Mouse (Mus musculus): Measurements from ENCODE around the gene Pcsk1n.
"Not testable (repeated sequence)": the region's sequence is repeated elsewhere in the genome, so short reads cannot be mapped to it uniquely, and the experiment has no call there.

Gene Pcsk1n

DNA sequence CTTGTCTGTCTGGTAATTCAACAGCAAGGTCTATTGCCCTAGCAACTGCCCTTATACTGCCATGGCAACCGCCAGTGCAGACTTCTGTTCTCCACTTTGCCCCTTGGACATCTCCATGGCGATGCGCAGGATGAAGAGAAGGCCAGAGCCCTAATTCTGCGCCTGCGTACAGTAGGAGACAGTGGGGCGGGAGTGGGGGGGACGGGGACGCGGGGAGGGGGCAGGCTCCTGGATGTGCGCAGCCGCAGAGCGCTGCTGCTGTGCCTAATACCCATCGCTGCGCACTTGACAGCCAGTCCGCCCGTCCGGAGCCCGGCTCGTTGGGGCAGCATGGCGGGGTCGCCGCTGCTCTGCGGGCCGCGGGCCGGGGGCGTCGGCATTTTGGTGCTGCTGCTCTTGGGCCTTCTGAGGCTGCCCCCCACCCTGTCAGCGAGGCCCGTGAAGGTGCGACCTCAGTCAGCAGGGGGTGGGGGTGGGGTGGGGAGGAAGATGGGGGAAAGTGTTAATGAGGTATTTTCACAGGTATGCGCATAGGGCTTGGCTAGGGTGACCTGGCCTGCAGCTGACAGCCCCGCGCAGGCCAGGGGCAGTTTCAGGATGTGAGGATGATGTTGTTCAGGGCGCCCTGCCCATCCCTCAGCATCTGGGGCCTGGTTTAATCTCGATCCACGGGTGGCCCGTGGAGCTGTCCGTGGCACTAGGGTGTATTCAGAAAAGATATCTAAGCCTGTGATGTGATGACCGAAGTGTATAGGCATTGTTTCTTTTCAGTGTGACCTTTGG lies at the start of gene Pcsk1n:
Gene Pcsk1n (plus strand): TSS at position 222 of the 783 bp plus-strand sequence.
- DNase-seq (ENCODE audit: low read depth, low spot score): peak; percentile 74

GRCm38 (mm10) chrX:7869826-7870225 lies 49.8 kb upstream of the Pcsk1n start:
- DNase-seq (ENCODE audit: low read depth, low spot score): peak; percentile 63

GRCm38 (mm10) chrX:7878007-7878419 lies 41.6 kb upstream of the Pcsk1n start, which contains the start of gene Pim2:
Gene Pim2, plus strand, starts transcription at chrX:7878262.
- peak; percentile 93 for DNase-seq (ENCODE audit: low read depth, low spot score)

- DNase-seq (ENCODE audit: low read depth, low spot score): no peak
These were observed 41.1 kb upstream of the Pcsk1n start for GRCm38 (mm10) chrX:7878495-7878894.

DNA sequence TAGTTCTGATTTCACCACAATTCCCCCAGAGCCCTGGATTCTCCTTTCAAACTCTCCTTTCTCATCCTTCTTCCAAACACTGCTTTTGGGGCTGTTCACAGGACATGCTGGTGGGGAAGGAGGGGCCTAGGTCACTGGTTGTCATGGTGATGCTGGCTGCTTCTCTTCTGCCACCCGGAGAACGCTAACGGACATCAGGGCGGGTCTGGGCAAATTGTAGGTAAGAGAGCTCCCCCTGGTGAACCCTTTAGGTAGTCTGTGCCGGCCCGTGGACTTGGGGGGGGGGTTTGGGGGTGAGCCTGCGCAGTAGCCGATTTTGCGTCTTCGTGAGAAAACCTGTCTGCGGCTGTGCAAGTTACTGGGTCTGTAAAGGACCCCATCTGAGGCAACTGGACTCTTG lies 39.8 kb upstream of the Pcsk1n start:
- DNase-seq (ENCODE audit: low read depth, low spot score): peak; percentile 90

DNA sequence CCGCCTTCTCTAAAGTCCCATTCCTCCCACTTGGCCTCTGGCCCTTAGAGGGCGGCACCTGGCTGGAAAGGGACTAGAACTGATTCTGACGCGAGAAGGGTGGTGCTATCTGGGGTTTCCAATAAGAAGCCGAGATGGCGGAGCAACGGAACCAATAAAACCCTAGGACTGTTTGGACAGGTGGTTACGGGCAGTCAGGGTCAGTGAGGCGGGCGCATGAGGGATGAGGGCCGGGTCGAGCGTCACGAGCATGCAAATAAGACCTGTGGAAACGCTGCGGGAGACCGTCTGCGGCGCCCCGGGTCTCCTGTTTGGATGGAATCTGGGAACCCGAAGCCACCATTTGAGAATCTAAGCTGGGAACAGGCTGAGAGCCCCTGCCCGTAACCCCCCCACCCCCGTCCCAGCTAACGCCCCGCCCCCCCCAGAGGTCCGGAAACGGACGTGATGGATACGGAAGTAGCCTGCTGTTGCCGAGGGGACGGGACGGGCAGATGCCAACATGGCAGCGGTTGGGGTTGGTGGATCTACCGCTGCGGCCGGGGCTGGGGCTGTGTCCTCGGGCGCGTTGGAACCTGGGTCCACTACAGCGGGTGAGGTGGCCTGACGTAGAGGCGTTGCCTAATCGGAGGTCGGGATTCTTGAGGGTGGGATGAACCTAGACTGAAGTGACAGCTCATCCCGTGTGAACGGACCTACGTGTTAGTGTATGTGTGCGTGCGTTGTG lies 35.6 kb upstream of the Pcsk1n start, which contains the start of gene Slc35a2:
Gene Slc35a2 (plus strand): TSS at position 188 of the 727 bp plus-strand sequence.
- peak; percentile 86 for DNase-seq (ENCODE audit: low read depth, low spot score)

- no peak for DNase-seq (ENCODE audit: low read depth, low spot score)
These were observed 21.4 kb upstream of the Pcsk1n start for GRCm38 (mm10) chrX:7898211-7898610.

GRCm38 (mm10) chrX:7898880-7899874 lies 20.4 kb upstream of the Pcsk1n start, which contains the start of the genes Pqbp1 and Timm17b:
Gene Pqbp1, minus strand, starts transcription at chrX:7899269.
Gene Timm17b, plus strand, starts transcription at chrX:7899357.
- peak; percentile 93 for DNase-seq (ENCODE audit: low read depth, low spot score)

DNA sequence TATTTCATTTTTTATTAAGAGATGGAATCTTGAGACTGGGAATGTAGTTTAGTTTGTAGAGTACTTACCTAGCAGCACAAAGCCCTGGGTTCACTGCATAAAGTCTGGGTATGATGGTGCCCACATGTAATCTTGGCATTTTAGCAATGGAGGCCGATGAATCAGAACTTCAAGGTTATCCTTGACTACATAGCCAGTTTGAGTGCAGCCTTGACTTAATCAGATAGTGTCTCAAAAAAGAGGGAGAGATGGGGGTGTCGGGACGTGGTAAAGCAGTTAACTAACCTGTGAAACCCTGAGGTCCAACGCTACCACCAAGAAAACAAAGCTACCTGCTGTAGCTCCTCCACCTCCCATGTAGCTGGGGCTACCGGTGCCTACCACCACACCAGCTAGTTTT lies 15.2 kb upstream of the Pcsk1n start:
- no peak for DNase-seq (ENCODE audit: low read depth, low spot score)

- no peak for DNase-seq (ENCODE audit: low read depth, low spot score)
These were observed 11.9 kb upstream of the Pcsk1n start, which contains the start of gene Gm10491 for GRCm38 (mm10) chrX:7907735-7908134. Gene Gm10491, minus strand, starts transcription at chrX:7907835.

DNA sequence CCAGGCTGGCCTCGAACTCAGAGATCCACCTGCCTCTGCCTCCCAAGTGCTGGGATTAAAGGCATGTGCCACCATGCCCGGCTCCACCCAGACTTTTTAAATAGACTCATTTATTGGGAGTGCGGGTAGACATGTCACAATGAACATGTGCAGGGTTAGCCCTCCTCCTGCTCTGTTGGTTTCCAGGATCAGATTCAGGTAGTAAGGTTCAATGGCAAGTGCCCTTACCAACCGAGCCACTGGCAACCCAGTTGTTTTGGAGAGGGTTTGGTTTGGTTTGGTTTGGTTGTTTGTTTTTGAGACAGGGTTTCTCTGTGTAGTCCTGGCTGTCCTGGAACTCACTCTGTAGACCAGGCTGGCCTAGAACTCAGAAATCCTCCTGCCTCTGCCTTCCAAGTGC lies 10.4 kb upstream of the Pcsk1n start, which contains the start of gene Gm10490:
Gene Gm10490 (plus strand): TSS at position 301 of the 400 bp plus-strand sequence.
- not testable (repeated sequence) for DNase-seq (ENCODE audit: low read depth, low spot score)

DNA sequence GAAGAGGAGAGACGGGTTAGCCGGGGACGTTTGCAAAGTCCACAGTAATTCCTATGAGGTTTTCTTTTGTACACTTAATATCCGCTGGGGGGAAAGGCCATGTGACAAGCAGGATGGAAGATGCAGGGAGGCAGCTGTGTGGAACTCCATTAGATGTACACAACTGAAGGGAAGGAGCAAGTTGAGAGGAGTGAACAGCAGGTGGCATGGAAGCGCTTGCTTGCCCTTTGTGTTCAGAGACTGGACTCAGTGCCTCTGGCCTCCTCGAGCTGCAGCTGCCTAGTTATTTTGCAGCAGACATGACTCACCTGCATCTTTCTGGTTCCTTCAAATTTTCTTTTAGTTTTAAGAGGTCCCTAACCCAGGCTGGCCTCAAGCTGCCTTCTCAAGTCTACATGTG lies 9.1 kb upstream of the Pcsk1n start:
- DNase-seq (ENCODE audit: low read depth, low spot score): peak; percentile 25

GRCm38 (mm10) chrX:7915669-7916068 lies 4.0 kb upstream of the Pcsk1n start:
- DNase-seq (ENCODE audit: low read depth, low spot score): not testable (repeated sequence)

DNA sequence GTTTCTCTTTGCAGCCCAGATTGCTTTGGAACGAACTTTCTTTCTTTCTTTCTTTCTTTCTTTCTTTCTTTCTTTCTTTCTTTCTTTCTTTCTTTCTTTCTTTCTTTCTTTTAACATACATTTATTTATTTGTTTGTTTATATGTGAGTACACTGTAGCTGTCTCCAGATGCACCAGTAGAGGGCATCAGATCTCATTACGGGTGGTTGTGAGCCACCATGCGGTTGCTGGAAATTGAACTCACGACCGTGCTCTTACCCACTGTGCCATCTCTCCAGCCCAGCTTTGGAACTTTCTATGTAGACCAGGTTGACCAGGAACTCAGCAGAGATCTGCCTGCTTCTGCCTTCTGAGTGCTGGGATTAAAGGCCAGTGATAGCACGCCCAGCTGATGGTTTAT lies 1.7 kb upstream of the Pcsk1n start:
- peak; percentile 22 for DNase-seq (ENCODE audit: low read depth, low spot score)

DNA sequence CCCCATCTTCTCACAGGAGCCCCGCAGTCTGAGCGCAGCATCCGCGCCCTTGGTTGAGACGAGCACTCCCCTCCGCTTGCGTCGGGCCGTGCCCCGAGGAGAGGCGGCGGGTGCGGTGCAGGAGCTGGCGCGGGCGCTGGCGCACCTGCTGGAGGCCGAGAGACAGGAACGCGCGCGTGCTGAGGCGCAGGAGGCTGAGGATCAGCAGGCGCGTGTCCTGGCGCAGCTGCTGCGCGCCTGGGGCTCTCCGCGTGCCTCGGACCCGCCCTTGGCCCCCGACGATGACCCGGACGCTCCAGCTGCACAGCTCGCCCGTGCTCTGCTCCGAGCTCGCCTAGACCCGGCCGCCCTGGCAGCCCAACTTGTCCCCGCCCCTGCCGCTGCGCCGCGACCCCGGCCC lies 2.4 kb downstream of the Pcsk1n start:
- DNase-seq (ENCODE audit: low read depth, low spot score): peak; percentile 30

DNA sequence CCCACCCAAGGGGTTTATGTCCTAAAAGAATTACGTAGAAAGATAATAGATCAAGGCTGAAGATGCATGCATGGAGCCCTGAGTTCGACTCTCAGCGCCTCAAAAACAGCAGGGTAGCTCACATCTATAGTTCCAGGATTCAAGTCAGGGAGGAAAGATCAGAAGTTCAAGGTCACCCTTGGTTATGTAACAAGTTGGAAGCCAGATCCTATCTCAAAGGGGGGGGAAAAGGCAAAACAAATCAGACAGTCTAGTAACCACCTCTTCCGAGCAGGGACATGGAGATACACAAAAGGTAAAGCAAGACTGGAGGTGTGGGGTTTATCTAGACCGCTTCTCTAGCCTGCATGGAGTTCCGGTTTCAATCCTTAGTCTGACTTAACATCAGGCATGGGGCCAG lies 6.6 kb downstream of the Pcsk1n start:
- DNase-seq (ENCODE audit: low read depth, low spot score): peak; percentile 87

GRCm38 (mm10) chrX:7927116-7927515 lies 7.5 kb downstream of the Pcsk1n start:
- peak; percentile 88 for DNase-seq (ENCODE audit: low read depth, low spot score)

DNA sequence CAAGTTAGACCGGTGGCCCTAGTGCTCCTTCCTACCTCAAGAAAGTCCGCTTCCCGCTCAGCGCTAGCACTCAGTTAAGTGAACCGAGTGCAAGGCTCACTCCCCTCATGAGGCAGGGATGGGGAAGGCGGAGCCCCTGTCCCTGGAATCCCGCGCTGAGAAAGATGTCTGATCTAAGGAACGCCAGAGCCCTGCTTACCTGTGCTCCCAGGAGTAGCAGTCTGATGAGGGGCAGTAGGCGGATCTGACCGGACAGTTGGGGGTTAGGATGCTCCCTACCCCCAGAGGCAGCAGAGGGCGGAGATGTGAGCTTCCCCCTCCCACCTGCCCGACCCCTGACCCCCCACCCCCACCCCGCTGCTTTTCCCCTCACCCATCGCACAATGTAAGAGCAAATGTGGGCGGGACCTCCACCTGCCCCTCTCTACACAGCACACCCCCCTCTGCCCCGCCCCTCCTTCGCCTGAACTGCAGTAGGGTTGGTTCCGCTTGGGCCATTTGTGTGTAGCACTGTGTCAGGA lies 8.7 kb downstream of the Pcsk1n start, which contains the start of gene Eras:
Gene Eras (minus strand): TSS at position 338 of the 521 bp plus-strand sequence.
- DNase-seq (ENCODE audit: low read depth, low spot score): peak; percentile 84

GRCm38 (mm10) chrX:7936874-7937273 lies 17.3 kb downstream of the Pcsk1n start:
- DNase-seq (ENCODE audit: low read depth, low spot score): peak; percentile 57

- DNase-seq (ENCODE audit: low read depth, low spot score): no peak
These were observed 18.0 kb downstream of the Pcsk1n start for GRCm38 (mm10) chrX:7937667-7938066.

DNA sequence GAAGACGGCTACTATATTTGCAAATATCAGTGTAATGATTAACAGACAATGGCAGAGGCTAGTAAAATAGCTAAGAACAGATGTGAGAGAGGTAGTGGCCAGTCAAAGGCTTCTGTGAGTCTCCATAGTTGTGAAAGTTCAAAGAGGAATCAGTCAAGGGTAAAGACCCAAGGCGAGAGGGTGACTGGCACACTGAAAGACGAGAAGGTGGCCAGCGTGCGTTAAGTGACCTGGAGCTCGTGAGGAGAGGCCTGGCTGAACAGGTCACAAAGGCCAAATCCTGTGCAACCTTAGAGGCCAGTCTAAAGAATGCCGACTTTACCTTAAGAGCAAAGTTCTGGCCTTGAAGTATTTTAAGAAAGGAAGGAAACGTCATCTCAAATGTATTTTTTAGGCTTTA lies 26.0 kb downstream of the Pcsk1n start:
- no peak for DNase-seq (ENCODE audit: low read depth, low spot score)

All from ES-CJ7 (cell line).